Mouse (Mus musculus) liver, embryonic 11.5 days (tissue): Measurements from ENCODE around the gene Rad51b. TPM values are rescaled to one million over a fixed set of nuclear protein-coding genes. Genes with fewer than 3 reads are reported as not detected.

Experiments
- ATAC-seq: fragments of 200-750 bp; cut with Nextera tagmentation; replicated peaks from 2 replicates; pipeline ENCODE4 v1.8.0; 2017; ENCODE audit warnings: moderate number of reproducible peaks, mild to moderate bottlenecking, moderate TSS enrichment, moderate library complexity; ENCODE audit not compliant: low FRiP score
- DNase-seq: peaks from one replicate; pipeline ENCODE4 v3.0.0-alpha.2; 2017; ENCODE audit warnings: low spot score
- H3K27ac ChIP-seq: fragments of 300-500 bp; sonication (generic); 2 replicates; pipeline ENCODE4 v1.5.1; 2014; ENCODE audit warnings: mild to moderate bottlenecking, low read depth, low read length, control low read depth
- H3K27me3 ChIP-seq: fragments of 300-500 bp; sonication (generic); replicated peaks from 2 replicates; pipeline ENCODE4 v1.6.1; 2014; ENCODE audit warnings: low read length, mixed read lengths; ENCODE audit not compliant: control insufficient read depth, insufficient read depth
- H3K36me3 ChIP-seq: fragments of 300-500 bp; sonication (generic); 2 replicates; pipeline ENCODE4 v1.6.1; 2014; ENCODE audit warnings: mild to moderate bottlenecking, low read length, moderate library complexity, mixed read lengths; ENCODE audit not compliant: control insufficient read depth, insufficient read depth
- H3K4me1 ChIP-seq: fragments of 300-500 bp; sonication (generic); replicated peaks from 2 replicates; pipeline ENCODE4 v1.6.1; 2014; ENCODE audit warnings: low read length, mixed read lengths; ENCODE audit not compliant: control insufficient read depth, insufficient read depth
- H3K4me2 ChIP-seq: fragments of 300-500 bp; sonication (generic); 2 replicates; pipeline ENCODE4 v1.6.1; 2014; ENCODE audit warnings: mild to moderate bottlenecking, control low read depth, moderate library complexity
- H3K4me3 ChIP-seq: fragments of 300-500 bp; sonication (generic); 2 replicates; pipeline ENCODE4 v1.5.1; 2014; ENCODE audit warnings: low read depth, low read length, control low read depth
- H3K9ac ChIP-seq: fragments of 300-500 bp; sonication (generic); 2 replicates; pipeline ENCODE4 v1.6.1; 2014; ENCODE audit warnings: low read depth, low read length, control low read depth
- H3K9me3 ChIP-seq: fragments of 300-500 bp; sonication (generic); 2 replicates; pipeline ENCODE4 v1.6.1; 2016; ENCODE audit warnings: low read length, inconsistent platforms, mixed read lengths; ENCODE audit not compliant: control insufficient read depth
- WGBS: fragments of 180-500 bp; shearing (Covaris S2); extraction: QIAGEN DNeasy Blood & Tissue Kit; methylation state at CpG from one replicate; pipeline ENCODE4 v1.1.7; 2014; 5-methylcytosine and 5-hydroxymethylcytosine counted together
- polyA plus RNA-seq: library from polyadenylated mRNA; unstranded; fragments of >200 nt; fragmentation: Nextera tagmentation; extraction: Ambion mirVana; gene quantifications from 2 replicates; pipeline ENCODE4 v1.2.1, GENCODE M21; 2014

Gene Rad51b
- polyA plus RNA-seq, 1 experiment from 2014 or later = 8.3 TPM

DNA sequence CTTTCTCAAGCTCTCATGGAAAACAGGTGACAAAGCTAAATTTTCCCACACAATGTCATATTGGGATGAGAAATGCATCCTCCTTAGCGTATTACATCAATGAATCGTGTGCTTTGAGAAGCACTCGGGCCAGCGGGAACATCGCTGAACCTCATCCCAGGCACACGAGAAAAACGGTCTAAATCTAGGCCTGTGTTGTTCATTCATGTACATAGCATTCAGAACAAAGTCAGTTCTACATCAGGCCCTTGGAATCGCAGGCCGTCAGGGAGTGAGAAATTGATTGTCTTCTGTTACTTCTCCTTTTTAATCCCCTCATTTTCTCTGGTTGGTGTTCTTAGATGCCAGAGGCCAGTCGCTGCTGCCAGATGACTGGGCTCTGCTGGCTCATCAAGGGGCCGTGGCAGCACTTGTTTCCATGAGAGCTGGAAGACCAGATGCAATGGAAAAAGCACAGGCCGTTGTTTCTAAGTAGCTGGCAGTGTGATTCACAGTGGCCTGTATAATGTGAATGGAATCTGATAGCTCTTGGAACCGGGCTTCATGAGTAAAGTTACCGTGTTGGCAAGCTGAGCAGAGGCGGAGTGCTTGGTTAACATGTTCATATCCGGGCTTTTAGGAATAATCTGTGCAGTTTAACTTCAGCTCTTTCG, 191.6 kb downstream of the Rad51b start:
- Histone ChIP-seq H3K9ac (no peak overlapping the region), H3K9me3 (no peaks in the 10 kb centered on the region), H3K27me3 (no peaks in the 10 kb centered on the region), H3K27ac (no peak overlapping the region), H3K4me2 (no peak overlapping the region), H3K4me1 (no peaks in the 10 kb centered on the region), H3K36me3 (no peaks in the 10 kb centered on the region), H3K4me3 (no peak overlapping the region)
- no peak for DNase-seq
- ATAC-seq = no peak
- WGBS = 85% methylated on average over 17 of the region's 17 CpGs

DNA sequence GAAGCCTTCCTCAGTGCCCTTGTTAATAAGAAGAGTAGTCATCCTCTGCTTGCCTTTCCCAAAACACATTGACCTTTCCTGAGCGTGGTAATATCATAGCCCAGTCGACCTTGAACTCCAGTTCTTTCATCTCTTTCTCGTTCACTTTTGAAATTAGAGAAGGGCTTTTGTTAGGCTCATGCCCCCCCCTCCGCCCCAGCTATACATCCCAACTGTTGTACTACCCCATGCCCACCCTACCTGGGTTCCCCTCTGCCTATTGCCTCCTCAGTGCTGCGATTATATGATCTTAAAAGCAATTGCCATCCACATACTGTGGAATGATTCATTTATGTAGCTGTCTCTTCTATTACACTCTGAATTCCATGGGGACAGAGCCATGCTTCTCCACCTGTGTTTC, 193.5 kb downstream of the Rad51b start:
- Histone ChIP-seq H3K9ac (no peak overlapping the region), H3K4me2 (no peak overlapping the region), H3K36me3 (no peaks in the 10 kb centered on the region), H3K27ac (no peak overlapping the region), H3K4me3 (no peak overlapping the region), H3K27me3 (no peaks in the 10 kb centered on the region), H3K4me1 (no peaks in the 10 kb centered on the region), H3K9me3 (no peaks in the 10 kb centered on the region)
- WGBS = 79% methylated on average over 5 of the region's 5 CpGs
- no peak for ATAC-seq
- no peak for DNase-seq

DNA sequence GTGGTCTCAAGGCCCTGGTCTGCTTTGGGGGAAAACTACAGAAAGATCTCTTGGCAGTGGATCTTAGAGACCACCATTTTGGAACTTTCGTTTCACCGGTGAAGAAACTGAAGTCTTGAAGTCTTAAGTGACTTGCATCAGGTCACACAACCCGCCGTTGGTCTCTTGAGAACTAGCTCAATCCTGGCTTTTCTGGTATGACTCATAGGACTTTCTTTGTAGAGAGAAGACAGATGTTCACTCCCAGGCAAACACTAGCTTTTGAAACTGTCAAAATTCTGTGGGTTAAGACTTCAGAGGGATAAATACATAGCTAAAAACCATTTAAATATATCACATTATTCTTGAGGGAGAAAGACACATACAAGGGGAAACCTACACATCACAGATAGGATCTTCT, 195.1 kb downstream of the Rad51b start:
- no peaks in the 10 kb centered on the region for H3K36me3 ChIP-seq
- whole genome bisulfite sequencing = 93% methylated on average over 4 of the region's 4 CpGs
- DNase-seq = no peak
- H3K9ac ChIP-seq = no peak overlapping the region
- no peak overlapping the region for H3K4me2 ChIP-seq
- no peaks in the 10 kb centered on the region for H3K4me1 ChIP-seq
- no peak overlapping the region for H3K27ac ChIP-seq
- H3K27me3 ChIP-seq = no peaks in the 10 kb centered on the region
- no peaks in the 10 kb centered on the region for H3K9me3 ChIP-seq
- ATAC-seq = no peak
- no peak overlapping the region for H3K4me3 ChIP-seq

DNA sequence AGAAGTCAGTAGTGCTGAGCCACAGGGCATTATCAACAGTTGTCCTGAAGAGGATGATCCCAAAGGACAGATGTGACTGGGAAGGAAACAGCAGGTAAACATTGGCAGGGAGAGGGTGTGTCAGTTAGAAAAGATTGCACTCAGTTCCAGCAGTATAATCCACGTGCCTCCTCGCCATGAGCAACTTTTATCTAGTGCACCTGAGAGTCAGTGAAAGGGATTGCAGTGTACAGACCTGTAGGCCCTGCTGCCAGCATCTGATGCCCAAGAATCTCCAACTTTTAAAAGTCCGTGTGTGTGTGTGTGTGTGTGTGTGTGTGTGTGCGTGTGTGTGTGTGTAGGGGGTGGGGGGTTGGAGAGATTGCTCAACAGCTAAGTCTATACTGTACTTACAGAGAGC, 195.5 kb downstream of the Rad51b start:
- no peak for DNase-seq
- WGBS = 84% methylated on average over 4 of the region's 4 CpGs
- Histone ChIP-seq H3K9me3 (no peaks in the 10 kb centered on the region), H3K4me2 (no peak overlapping the region), H3K4me1 (no peaks in the 10 kb centered on the region), H3K27ac (no peak overlapping the region), H3K9ac (no peak overlapping the region), H3K36me3 (no peaks in the 10 kb centered on the region), H3K27me3 (no peaks in the 10 kb centered on the region), H3K4me3 (no peak overlapping the region)
- no peak for ATAC-seq

DNA sequence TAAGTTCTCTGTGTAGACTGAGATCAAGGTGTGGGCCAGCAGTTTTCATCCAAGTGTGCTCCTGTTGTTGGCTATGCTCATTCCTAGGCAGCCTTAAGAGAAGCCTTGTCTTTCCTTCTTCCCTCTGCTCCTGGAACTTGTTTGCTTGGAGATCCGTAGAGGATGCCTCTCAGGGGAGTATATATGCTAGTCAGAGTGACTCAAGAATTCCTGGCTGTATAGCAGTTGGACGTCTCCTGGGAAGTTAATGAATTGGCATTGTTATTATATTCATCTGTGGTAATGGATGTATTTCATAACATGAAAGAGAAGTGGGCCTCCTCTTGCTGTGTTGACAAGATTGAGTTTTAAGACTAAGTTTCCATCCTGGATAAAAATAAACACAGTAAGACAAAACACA, 196.4 kb downstream of the Rad51b start:
- H3K4me3 ChIP-seq = no peak overlapping the region
- DNase-seq = no peak
- 76% methylated on average over 2 of the region's 2 CpGs for WGBS
- H3K27me3 ChIP-seq = no peaks in the 10 kb centered on the region
- H3K27ac ChIP-seq = no peak overlapping the region
- no peaks in the 10 kb centered on the region for H3K9me3 ChIP-seq
- H3K4me2 ChIP-seq = no peak overlapping the region
- H3K36me3 ChIP-seq = no peaks in the 10 kb centered on the region
- no peak for ATAC-seq
- H3K9ac ChIP-seq = no peak overlapping the region
- H3K4me1 ChIP-seq = no peaks in the 10 kb centered on the region

DNA sequence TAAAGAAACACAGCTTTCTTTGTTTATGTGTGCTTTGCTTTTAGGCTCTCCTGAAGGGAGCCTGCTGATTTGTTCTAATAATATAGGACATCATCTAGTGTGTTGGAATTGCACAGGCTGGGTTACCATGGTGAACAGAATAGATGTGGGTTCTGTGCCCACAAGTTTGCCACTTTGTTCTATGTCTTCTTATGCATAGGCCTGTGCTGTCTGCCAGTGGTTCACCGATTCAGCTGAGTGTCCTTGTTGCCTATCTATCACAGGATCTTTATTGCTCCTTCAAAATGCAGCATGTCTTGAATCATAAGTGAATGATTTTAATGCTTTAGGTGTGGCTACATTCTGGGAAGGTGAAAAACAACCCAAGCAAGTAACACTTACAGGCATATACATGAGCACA, 201.2 kb downstream of the Rad51b start:
- no peak for ATAC-seq
- Histone ChIP-seq H3K36me3 (no peaks in the 10 kb centered on the region), H3K9ac (no peak overlapping the region), H3K27ac (no peak overlapping the region), H3K27me3 (no peaks in the 10 kb centered on the region), H3K4me1 (0 out of 2 replicates have a peak, but pooled peaks cover 2% of the 10 kb centered on the region), H3K4me3 (no peak overlapping the region), H3K4me2 (no peak overlapping the region), H3K9me3 (no peaks in the 10 kb centered on the region)
- no peak for DNase-seq
- WGBS = 83% methylated on average over 1 of the region's 1 CpGs

DNA sequence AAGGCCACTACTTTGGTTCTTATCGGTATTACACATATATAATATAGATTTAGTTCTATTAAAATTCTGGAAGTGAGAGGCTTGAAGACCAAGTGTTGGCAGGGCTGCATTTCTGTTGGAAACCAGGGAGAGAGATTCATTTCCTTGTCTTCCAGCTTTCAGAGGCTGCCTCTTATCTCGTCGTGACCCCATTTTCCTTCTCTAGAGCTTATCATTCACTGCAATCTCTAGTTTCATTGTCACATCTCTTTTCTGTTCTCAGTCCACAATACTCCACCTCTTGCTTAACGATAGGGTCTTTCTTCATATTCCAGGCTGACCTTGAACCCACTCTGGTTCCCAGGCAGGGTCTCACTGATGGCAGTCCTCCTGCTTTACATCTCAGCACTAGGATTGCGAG, 202.7 kb downstream of the Rad51b start:
- Histone ChIP-seq H3K9me3 (no peaks in the 10 kb centered on the region), H3K4me2 (no peak overlapping the region), H3K9ac (no peak overlapping the region), H3K27ac (no peak overlapping the region), H3K36me3 (no peaks in the 10 kb centered on the region), H3K4me3 (no peak overlapping the region), H3K4me1 (0 out of 2 replicates have a peak, but pooled peaks cover 4% of the 10 kb centered on the region), H3K27me3 (no peaks in the 10 kb centered on the region)
- 70% methylated on average over 5 of the region's 5 CpGs for WGBS
- ATAC-seq (no peak), DNase-seq (no peak)

DNA sequence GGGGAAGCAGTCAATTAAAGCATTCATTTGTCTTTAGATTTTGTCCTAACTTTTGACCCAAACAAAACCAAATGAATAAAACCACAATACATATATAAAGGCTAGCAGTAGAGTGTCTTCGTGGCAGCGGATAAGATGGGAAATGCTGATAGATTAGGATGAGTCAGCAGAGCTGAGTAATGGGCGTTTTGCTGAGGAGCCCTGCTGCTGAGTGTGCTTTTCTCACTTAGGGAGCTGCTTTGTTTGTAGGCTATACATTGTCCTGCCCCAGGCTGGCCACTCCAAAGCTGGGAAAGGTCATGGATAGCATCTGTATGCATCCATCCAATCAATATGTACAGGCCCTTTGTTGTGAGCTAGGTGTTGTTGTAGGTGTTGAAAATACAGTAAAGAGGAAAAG, 204.8 kb downstream of the Rad51b start:
- H3K36me3 ChIP-seq = no peaks in the 10 kb centered on the region
- no peak for DNase-seq
- 0 out of 2 replicates have a peak, but pooled peaks cover 4% of the 10 kb centered on the region for H3K4me1 ChIP-seq
- no peaks in the 10 kb centered on the region for H3K9me3 ChIP-seq
- no peak overlapping the region for H3K4me2 ChIP-seq
- H3K27ac ChIP-seq = no peak overlapping the region
- H3K4me3 ChIP-seq = no peak overlapping the region
- H3K27me3 ChIP-seq = no peaks in the 10 kb centered on the region
- ATAC-seq = peak; percentile 51
- no peak overlapping the region for H3K9ac ChIP-seq
- 52% methylated on average over 3 of the region's 3 CpGs for WGBS

DNA sequence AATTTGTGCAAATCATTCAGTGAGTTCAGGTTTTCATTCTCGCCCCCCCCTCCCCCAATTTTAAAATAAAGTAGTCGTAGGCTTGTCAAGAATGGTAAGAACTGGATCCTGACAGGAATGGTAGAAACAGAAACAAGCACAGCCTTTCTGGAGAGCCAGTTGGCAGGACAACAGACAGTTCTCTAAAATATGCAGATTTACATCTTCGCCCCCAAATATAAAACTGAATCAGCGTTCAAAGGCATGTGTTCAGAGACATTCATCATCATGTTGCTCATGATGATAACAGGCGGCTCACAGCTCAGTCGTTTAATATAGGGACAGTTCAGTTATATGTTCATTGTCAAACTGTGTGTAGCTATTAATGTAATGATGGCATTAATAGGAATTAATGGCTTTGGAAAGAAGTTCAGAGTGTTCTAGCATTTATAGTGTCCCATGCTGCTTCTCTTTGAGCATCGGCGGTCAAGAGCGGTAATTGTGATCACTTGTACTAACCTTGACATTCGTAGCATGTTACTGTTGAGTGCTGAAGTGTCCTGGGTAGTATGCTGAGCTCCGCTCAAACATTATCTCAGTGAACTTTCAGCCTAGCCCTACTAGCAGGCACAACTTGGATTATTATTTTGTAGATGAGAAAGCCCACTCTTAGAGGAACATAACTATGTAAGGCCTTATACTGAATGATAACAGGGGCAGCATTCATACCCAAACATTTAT, 205.9 kb downstream of the Rad51b start:
- Histone ChIP-seq H3K4me1 (peaks cover 7% of the 10 kb centered on the region), H3K27ac (no peak overlapping the region), H3K4me3 (no peak overlapping the region), H3K4me2 (no peak overlapping the region), H3K9ac (no peak overlapping the region), H3K36me3 (no peaks in the 10 kb centered on the region), H3K27me3 (no peaks in the 10 kb centered on the region), H3K9me3 (no peaks in the 10 kb centered on the region)
- no peak for DNase-seq
- ATAC-seq = no peak
- whole genome bisulfite sequencing = 86% methylated on average over 11 of the region's 11 CpGs
